Mouse (Mus musculus): ENCODE results near the gene 4930503B20Rik. TPM values are rescaled to one million over a fixed set of nuclear protein-coding genes. Genes with fewer than 3 reads are reported as not detected.

The 4930503B20Rik gene
- total and polyA plus RNA-seq, 2 experiments from 2014 or later, result not detected

GRCm38 (mm10) chr3:146625766-146626165, 25.4 kb downstream of the 4930503B20Rik start:
- no peak for DNase-seq (ENCODE audit: low spot score)
- 61% methylated on average over 4 of the region's 4 CpGs for WGBS

DNA sequence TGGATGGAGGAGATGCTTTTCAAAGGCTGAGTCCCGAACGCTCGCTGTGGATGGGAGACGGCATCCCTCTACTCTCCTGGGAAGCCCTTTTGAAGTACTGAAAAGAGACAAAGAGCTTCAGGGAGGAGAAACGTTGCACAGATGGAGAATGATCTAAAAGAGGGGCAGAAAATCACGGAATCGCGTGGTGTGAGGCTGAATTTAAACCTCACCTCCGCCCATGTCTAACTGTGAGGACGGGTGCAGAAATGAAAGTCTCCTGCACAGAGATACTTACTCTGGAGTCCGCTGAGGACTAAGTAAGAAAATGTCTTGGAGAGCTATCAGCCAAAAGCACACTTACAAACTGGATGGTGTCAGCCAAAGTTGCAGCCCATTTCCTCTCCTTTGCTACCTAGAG, 29.2 kb downstream of the 4930503B20Rik start:
- Histone ChIP-seq H3K4me3 (ENCODE audit: low read depth, low read length) (no peak overlapping the region), H3K4me2 (ENCODE audit: low read depth, low read length) (no peak overlapping the region)

More at GRCm38 (mm10) chr3:146625766-146626165, 25.4 kb downstream of the 4930503B20Rik start:
- Histone ChIP-seq H3K36me3 (replicated peaks; ENCODE audit: control insufficient read depth, insufficient read depth, low read length) (no peaks in the 10 kb centered on the region), H3K27me3 (ENCODE audit: control insufficient read depth, insufficient read depth, low read length) (no peaks in the 10 kb centered on the region), H3K4me3 (ENCODE audit: low read depth, low read length) (no peak overlapping the region), H3K9ac (replicated peaks; ENCODE audit: low read depth, low read length) (no peak overlapping the region), H3K27ac (ENCODE audit: low read depth) (no peak overlapping the region), H3K4me1 (ENCODE audit: control insufficient read depth, insufficient read depth) (no peaks in the 10 kb centered on the region), H3K4me2 (ENCODE audit: low read depth, low read length) (no peak overlapping the region), H3K9me3 (replicated peaks; ENCODE audit: control insufficient read depth, low read length) (no peaks in the 10 kb centered on the region)
- TF ChIP-seq EP300 (IDR thresholded peaks at IDR 0.05; ENCODE audit: low read depth) (no peak), CTCF (IDR thresholded peaks at IDR 0.05; ENCODE audit: low read depth) (no peak)
- no peak for ATAC-seq (ENCODE audit: insufficient read depth, low read depth)

GRCm38 (mm10) chr3:146620555-146621249, 30.4 kb downstream of the 4930503B20Rik start:
- H3K4me3 ChIP-seq (ENCODE audit: low read depth, low read length), result no peak overlapping the region
- H3K36me3 ChIP-seq (replicated peaks; ENCODE audit: control insufficient read depth, insufficient read depth, low read length), result no peaks in the 10 kb centered on the region
- H3K9me3 ChIP-seq (replicated peaks; ENCODE audit: control insufficient read depth, low read length), result no peaks in the 10 kb centered on the region
- 0 out of 2 replicates have a peak, but pooled peaks cover 6% of the 10 kb centered on the region for H3K4me1 ChIP-seq (ENCODE audit: control insufficient read depth, insufficient read depth)
- DNase-seq (ENCODE audit: low spot score) (peak; percentile 26), ATAC-seq (ENCODE audit: insufficient read depth, low read depth) (peak; percentile 39; the same call in 1 of the 2 replicates)
- no peak overlapping the region for H3K9ac ChIP-seq (replicated peaks; ENCODE audit: low read depth, low read length)
- WGBS, result 42% methylated on average over 14 of the region's 14 CpGs
- peak overlapping the region; percentile 25 for H3K4me2 ChIP-seq (ENCODE audit: low read depth, low read length)
- H3K27ac ChIP-seq (ENCODE audit: low read depth), result peak overlapping the region; percentile 19; the same call in 1 of the 2 replicates
- H3K27me3 ChIP-seq (ENCODE audit: control insufficient read depth, insufficient read depth, low read length), result no peaks in the 10 kb centered on the region
- TF ChIP-seq CTCF (IDR thresholded peaks at IDR 0.05; ENCODE audit: low read depth) (no peak), EP300 (IDR thresholded peaks at IDR 0.05; ENCODE audit: low read depth) (no peak)

More for the DNA sequence above, 29.2 kb downstream of the 4930503B20Rik start:
- no peak overlapping the region for H3K9ac ChIP-seq (replicated peaks; ENCODE audit: low read depth, low read length)
- no peak for TF ChIP-seq EP300 (IDR thresholded peaks at IDR 0.05; ENCODE audit: low read depth)
- TF ChIP-seq CTCF (IDR thresholded peaks at IDR 0.05; ENCODE audit: low read depth), result no peak
- H3K27ac ChIP-seq (ENCODE audit: low read depth), result no peak overlapping the region
- H3K4me1 ChIP-seq (ENCODE audit: control insufficient read depth, insufficient read depth), result 0 out of 2 replicates have a peak, but pooled peaks cover 6% of the 10 kb centered on the region
- no peaks in the 10 kb centered on the region for H3K27me3 ChIP-seq (ENCODE audit: control insufficient read depth, insufficient read depth, low read length)
- WGBS, result 90% methylated on average over 11 of the region's 11 CpGs
- no peaks in the 10 kb centered on the region for H3K36me3 ChIP-seq (replicated peaks; ENCODE audit: control insufficient read depth, insufficient read depth, low read length)
- no peaks in the 10 kb centered on the region for H3K9me3 ChIP-seq (replicated peaks; ENCODE audit: control insufficient read depth, low read length)
- no peak for DNase-seq (ENCODE audit: low spot score)
- ATAC-seq (ENCODE audit: insufficient read depth, low read depth), result no peak

- Histone ChIP-seq H3K4me2 (ENCODE audit: low read depth, low read length) (peak overlapping the region; percentile 25; the same call in 1 of the 2 replicates), H3K27ac (ENCODE audit: low read depth) (0 out of 2 replicates have a peak overlapping the region, but pooled peaks have one; percentile 19), H3K9ac (replicated peaks; ENCODE audit: low read depth, low read length) (no peak overlapping the region), H3K27me3 (ENCODE audit: control insufficient read depth, insufficient read depth, low read length) (no peaks in the 10 kb centered on the region), H3K9me3 (replicated peaks; ENCODE audit: control insufficient read depth, low read length) (no peaks in the 10 kb centered on the region), H3K4me1 (ENCODE audit: control insufficient read depth, insufficient read depth) (0 out of 2 replicates have a peak, but pooled peaks cover 6% of the 10 kb centered on the region), H3K4me3 (ENCODE audit: low read depth, low read length) (no peak overlapping the region), H3K36me3 (replicated peaks; ENCODE audit: control insufficient read depth, insufficient read depth, low read length) (no peaks in the 10 kb centered on the region)
- TF ChIP-seq CTCF (IDR thresholded peaks at IDR 0.05; ENCODE audit: low read depth) (no peak), EP300 (IDR thresholded peaks at IDR 0.05; ENCODE audit: low read depth) (no peak)
- 64% methylated on average over 10 of the region's 10 CpGs for WGBS
- DNase-seq (ENCODE audit: low spot score) (no peak), ATAC-seq (ENCODE audit: insufficient read depth, low read depth) (no peak)
Observed at GRCm38 (mm10) chr3:146620101-146620500, 31.0 kb downstream of the 4930503B20Rik start.

- Histone ChIP-seq H3K27ac (ENCODE audit: low read depth) (no peak overlapping the region), H3K4me1 (ENCODE audit: control insufficient read depth, insufficient read depth) (0 out of 2 replicates have a peak, but pooled peaks cover 6% of the 10 kb centered on the region), H3K4me2 (ENCODE audit: low read depth, low read length) (no peak overlapping the region), H3K9ac (replicated peaks; ENCODE audit: low read depth, low read length) (no peak overlapping the region), H3K4me3 (ENCODE audit: low read depth, low read length) (no peak overlapping the region), H3K36me3 (replicated peaks; ENCODE audit: control insufficient read depth, insufficient read depth, low read length) (no peaks in the 10 kb centered on the region), H3K27me3 (ENCODE audit: control insufficient read depth, insufficient read depth, low read length) (no peaks in the 10 kb centered on the region), H3K9me3 (replicated peaks; ENCODE audit: control insufficient read depth, low read length) (no peaks in the 10 kb centered on the region)
- 68% methylated on average over 4 of the region's 4 CpGs for WGBS
- DNase-seq (ENCODE audit: low spot score), result no peak
- TF ChIP-seq EP300 (IDR thresholded peaks at IDR 0.05; ENCODE audit: low read depth) (no peak), CTCF (IDR thresholded peaks at IDR 0.05; ENCODE audit: low read depth) (no peak)
- ATAC-seq (ENCODE audit: insufficient read depth, low read depth), result no peak
Observed at GRCm38 (mm10) chr3:146618357-146618756, 32.8 kb downstream of the 4930503B20Rik start.

Measured in heart, postnatal 0 days (tissue).